Mouse (Mus musculus): ENCODE measurements around the gene Kif1bp.
A peak's percentile ranks its signal among the peaks of the same experiment; 100 is the strongest.

The Kif1bp gene

DNA sequence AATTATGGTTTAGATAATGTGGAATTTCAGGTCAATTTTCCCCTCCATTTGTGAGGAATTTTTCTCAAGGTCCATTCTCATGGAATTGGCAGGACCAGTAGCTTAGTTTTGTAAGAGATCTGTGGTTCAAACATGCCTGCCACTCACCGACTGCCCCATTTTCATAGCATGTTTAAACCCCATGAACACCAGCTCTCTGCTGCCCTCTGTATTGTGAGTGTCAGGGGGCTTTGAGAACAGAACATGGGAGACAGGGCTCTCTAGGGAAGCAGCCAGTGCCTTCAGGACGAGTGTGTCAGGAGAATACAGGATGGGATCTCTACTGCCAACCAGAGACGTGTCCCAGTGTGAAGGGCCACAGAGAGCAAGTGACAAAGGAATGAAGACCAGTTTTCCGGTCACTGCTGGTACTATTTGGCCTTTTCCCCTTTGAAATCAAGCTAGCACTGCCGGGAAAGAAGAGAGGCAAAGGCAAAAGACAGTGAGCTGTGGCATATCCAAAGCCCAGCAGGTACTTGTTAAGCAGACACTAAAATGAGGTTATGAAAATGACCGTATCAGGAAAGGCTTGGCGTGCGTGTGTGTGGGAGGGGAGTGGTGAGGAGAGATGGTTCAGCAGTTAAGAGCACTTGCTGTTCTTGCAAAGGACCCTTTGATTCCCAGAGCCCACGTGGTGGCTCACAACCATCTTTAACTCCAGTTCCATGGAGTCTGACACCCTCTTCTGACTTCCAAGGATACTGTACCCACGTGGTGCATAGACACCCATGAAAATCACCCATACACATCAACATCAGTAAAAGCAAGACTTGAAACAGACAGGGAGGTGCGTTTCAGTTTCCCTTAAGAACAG lies 22.3 kb downstream of the Kif1bp start:
- no peak for DNase-seq (ENCODE audit: low spot score in 2 of 2)

DNA sequence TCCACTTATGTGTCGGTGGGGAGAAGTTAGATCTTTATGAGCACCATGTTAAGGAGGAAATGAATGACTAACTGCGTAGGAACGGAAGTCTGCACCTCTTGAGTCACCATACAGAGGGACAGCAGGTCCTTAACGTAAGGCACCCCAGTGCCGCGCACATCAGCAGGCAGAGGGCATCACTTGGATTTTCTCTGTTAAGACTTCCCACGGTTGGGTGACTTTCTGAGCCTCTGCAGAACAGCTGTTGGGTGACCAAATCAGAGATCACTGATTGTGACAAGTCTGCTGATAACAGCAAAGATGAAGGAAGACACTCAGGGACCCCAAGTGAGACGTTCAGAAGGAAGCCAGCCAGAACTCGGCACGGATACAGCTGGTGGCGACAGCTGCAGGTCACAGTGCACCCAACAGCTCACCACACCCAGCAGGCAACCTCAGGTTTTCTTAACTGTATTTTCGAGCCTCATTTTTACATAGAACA lies 24.6 kb downstream of the Kif1bp start:
- DNase-seq (ENCODE audit: low spot score in 2 of 2), result no peak

DNA sequence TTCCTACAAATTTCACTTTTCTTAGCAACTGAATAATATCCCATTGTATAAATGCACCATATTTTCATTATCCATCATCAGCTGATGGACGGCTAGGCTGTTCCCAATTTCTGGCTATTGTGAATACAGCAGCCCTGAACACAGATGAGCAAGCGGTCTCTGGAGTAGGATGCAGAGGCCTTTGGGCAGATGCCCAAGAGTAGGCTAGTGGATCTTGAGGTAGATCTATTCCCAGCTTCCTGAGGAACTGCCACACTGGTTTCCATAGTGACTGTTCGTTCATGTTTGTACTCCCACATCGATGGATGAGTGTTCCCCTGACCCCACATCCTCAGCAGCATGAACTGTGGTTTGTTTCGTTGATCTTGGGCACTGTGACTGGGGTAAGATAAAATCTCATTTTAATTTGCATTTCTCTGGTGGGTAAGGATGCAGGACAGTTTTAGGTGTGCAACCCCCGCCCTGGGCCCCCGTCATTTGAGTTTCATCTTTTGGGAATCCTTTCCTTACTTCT lies 27.4 kb downstream of the Kif1bp start:
- DNase-seq (ENCODE audit: low spot score in 2 of 2), result no peak

DNA sequence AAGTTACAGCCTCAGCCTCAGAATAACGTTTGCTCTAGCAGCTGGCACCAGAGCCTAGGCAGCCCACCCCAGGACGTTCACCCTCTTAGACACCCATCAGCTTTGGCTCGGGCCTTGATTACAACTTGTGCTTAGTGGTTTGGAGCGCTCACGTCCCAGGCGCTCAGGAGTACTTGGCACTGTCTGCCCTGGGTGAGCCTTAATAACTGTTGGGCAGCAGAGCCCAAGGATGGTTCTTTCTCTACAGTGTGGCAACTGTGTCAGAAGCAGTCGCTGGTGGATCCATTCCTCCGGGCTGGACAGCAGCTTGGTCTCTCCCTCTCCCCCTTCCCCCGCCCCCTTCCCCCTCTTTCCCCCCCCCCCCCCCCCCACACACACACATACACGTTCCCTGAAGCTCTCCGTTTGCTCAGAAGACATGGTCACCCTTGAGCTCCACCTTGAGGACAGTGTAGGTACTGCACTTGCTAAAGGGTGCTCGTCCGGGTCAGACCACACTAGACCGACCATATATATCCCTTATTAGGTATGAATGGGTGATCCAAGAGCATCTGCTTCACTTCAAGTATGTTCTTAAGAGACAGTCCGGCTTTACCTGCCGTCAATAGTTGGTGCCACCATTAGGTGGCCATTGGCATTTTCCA lies 28.6 kb downstream of the Kif1bp start:
- peak; percentile 28 to 53 for DNase-seq (ENCODE audit: low spot score in 2 of 2)

DNA sequence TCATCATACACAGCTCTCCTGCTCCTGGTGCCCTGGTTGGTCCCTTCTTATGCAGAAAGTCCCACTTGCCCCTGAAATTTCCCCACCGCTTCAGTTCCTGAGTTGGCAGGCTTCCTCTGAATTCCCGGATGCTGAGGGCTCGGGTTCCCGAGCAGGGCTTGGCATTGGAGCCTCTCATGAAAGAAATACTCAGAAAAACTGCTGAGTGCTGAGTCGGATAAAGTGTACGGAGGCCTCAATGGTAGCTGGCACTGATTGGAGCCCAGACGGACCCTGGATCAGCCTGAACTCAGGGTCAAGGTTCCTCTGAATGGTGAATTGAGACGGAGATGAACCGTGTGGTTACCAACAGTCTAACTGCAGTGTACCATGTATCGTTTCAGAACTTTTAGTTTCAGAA lies 31.8 kb downstream of the Kif1bp start:
- DNase-seq (ENCODE audit: low spot score in 2 of 2), result no peak

DNA sequence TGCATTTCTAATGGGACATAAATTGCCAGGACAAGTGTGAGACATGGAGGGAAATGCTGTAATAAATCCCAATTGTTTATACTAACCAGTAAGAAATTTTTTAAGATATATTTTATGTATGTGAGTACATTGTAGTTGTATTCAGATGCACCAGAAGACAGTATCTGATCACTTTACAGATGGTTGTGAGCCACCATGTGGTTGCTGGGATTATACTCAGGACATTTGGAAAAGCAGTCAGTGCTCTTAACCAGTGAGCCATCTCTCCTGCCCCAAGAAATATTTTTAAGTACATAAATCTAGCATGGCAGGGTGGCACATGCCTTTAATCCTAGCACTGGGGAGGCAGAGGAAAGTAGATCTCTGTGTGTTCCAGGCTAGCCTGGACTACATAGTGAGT lies 32.5 kb downstream of the Kif1bp start:
- no peak for DNase-seq (ENCODE audit: low spot score in 2 of 2)

DNA sequence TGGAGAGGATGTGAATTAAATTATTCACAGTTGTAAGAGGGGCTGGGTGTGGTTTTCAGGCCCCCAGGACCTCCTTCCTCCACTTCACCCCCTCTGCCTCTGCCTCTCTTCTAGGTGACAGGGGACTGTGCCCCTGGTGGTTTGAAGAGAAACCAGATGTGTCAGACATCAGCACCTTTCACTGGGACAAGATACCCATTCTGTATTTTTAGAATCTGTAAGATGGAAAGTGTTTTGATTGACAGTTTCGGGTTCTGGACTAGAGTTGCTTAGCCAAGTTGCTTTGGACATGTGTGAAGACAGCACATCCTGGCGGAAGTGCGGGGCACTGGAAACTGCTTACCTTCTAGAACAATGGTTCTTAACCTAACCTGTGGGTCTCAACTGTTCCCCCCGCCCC lies 33.9 kb downstream of the Kif1bp start:
- no peak for DNase-seq (ENCODE audit: low spot score in 2 of 2)

DNA sequence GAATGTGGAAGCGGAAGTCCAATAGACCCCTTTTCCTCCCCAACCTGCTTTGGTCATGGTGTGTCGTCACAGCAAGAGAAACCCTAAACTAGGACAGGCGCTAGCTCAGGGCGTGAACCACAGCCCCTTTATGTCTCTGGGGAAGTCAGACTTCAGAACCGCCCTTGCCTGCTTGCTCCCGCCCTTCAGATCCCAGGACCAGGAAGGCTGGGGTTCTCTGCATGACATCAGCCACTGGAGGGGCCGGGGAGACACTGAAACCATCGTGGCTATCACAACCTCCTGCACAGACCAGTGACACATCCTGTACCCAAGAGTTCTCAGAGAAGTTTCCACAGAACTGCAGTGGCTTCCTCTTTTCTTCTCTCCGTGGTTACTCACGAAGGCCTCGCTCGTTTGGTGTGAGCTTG lies 34.9 kb downstream of the Kif1bp start:
- no peak for DNase-seq (ENCODE audit: low spot score in 2 of 2)

DNA sequence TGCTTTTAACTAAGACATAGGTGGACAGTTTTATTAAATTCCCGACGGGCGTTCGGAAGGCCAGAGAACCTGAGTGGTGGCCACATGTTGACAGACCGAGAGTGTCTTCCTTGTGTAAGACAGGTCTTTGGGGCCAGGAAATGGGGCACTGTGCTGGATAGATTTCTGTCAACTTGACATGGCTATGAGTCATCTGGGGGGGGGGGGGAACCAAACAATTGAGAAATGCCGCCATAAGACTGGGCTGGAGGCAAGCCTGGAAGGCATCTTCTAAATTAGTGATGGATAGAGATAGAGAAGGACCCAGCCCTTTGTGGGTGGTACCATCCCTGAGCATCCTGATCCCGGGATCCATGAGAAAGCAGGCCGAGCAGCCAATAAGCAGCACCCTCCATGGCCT lies 35.3 kb downstream of the Kif1bp start:
- DNase-seq (ENCODE audit: low spot score in 2 of 2), result no peak

DNA sequence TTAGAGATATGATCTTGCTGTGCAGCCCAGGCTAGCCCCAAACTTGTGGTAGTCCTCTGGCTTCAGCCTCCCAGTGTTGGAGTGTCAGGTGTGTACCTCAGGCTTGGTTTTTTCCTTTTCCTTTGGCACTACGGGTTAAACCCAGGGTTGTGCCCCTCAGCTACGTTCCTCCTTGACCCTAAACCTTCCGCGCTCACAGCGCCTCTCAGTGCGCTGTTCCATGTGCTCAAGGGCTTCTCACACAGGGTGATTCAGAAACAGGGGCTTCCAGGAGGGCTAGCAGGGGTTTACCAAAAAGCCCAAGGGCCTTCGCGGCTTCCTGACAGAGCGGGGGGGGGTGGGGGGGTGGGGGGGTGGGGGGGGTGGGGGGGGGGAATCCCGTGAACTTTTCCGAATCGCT lies 35.8 kb downstream of the Kif1bp start:
- DNase-seq (ENCODE audit: low spot score in 2 of 2), result no peak

DNA sequence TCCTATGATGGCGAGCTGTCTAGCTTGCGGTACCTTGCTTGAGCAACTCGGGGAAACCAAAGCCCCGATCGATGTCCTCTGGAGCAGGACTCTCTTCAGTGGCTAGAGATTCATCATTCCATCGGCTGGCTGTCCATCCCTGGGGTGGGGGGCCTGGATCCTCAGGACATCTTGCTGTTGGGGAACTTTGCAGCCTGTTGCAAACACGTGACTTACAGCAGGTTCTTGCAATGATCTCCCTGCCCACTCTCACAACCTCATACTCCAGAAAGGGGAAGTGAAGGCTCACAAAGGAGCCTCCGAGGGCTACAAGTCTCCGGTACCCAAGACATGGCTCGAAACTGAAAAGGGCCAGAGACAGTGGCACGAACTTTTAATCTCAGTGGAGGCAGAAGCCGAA lies 36.8 kb downstream of the Kif1bp start:
- DNase-seq (ENCODE audit: low spot score in 2 of 2), result no peak

DNA sequence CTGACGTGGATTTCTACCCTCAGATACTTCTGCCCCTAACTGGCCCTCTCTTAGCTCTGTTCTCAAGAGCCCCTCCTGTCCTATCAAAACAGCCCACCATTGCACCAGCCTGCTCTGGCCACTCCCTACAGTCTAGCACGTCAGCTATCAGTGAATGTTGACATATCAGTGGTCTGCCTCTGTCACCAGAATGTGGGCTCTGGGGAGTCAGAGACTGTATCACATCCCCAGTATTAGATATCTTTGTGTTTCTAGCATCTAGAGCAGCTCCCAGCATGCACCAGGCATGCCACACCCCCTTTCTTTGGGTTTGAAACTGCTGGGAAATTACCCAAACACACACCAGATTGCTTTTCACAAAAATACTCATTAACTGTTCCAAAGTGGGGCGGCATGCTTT lies 37.5 kb downstream of the Kif1bp start:
- DNase-seq (ENCODE audit: low spot score in 2 of 2), result no peak

DNA sequence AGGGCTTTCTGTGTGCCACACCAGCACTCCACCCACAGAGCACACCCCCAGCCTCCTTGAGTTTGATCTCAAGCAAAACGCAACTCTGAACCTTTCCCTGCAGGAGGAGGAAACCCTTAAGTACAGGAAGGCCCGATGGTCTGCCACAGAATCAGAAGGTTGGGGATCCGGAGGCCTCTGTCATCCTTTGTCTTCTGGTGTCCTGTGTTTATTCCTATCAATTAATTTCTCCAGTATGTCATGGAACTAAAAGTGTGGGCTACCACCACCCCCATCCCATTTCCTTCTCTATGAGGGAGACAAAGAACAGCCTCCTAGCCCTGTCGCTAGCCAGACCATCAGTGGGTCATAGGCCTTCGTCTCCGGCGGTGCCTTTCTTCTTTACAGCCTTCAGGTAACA lies 43.7 kb downstream of the Kif1bp start:
- DNase-seq (ENCODE audit: low spot score in 2 of 2), result no peak

DNA sequence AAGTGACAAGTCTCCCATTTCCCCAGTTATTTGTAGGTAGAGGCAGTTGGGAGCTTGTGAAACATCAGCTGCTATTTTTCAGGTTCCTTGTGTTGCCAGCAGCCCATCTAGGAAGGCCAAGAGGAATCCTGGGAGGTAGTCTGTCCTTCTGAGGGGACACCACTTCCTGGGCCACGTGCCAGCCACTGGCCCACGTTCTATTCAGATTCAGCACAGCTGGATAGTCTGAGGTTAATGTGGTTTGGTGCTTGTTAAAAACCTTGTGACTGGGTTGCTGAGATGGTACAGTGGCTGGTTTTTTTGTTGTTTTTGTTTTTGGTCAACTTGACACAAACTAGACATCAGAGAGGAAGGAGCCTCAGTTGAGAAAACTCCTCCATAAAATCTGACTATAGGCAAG lies 45.4 kb downstream of the Kif1bp start:
- no peak for DNase-seq (ENCODE audit: low spot score in 2 of 2)

DNA sequence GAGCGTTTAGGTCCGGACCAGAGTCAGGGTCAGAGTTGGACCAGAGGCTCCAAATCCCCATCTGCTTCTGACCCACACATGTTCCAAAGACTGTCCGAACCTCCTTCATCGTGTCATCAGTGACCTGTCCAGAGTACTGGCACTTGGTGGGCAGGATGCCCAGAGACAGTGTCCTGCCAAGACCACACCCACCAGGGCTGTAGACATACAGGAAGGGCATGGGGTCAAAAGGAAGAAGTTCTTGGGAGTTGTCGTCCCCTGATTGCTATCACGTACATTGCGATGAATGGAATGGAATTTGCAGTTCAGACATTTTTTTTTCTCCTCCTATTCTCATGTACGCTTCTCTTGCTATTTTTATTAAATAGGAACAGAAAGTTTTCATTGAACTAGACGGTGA lies 48.1 kb downstream of the Kif1bp start:
- no peak for DNase-seq (ENCODE audit: low spot score in 2 of 2)

DNA sequence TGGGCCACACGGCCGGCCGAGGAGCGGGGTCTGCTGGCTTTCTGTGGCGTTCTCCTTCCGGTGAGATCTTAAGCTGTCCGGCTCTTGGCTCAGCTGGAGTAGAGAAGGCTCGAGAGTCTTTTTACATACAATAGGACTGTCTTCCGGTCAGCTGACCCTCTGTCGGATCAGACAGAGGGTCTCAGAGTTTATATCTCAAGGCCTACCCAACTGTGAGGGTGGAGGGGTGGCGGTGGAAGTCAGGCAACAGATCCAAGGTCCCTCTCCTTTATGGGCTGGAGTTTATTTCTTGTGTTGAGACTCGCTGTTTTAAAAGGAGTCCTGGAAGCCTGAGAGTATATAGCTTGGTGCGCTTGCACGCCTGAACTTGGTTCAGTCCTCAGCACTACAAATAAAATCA lies 50.9 kb downstream of the Kif1bp start, which contains the start of gene Srgn:
Gene Srgn, minus strand, starts transcription at position 101 of the 400 bp plus-strand sequence.
- no peak for DNase-seq (ENCODE audit: low spot score in 2 of 2)

DNA sequence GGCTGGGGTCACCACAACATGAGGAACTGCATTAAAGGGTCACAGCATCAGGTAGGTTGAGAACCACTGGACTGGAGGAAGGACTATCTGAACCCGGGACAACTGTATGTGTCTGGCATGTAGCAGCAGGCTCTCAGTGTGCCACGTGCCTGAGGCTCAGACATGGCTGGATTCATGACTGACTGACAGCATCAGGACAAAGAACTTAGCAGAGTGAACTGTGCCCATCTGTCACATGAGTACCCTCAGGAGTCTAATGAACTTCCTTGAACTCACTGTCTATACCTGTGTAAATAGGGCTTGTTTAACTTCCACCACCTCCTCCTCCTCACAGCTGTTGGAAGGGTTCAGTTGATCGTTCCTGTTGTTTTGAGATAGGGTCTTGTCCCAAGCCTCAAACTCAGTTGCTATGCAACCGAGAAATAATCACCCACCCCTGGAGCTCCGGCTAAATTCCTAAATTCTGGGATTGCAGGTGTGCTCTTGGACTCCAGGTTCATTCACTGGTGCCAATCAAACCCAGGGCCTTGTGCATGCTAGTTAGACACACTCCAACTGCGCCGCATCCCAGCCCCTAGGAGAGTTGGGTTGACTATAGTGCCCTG lies 55.8 kb downstream of the Kif1bp start:
- no peak for DNase-seq (ENCODE audit: low spot score in 2 of 2)

DNA sequence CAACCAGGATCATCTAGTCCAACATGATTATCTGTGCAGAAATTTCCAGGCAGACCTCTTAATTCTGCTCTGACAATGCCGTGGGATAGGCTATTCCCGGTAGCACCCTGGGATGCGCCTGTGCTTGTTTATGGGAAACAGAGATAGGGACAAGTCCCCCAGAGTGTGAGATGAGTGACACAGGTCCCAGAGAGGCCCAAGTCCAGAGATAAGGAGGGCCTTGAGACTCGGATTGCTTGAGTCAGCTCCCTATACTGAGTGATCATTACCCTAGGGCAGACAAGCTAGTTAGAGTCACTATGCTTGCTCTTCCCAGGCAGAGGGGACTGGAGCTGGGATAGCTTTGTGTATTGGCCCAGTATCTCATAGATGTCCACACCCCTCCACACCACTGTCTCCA lies 56.5 kb downstream of the Kif1bp start:
- no peak for DNase-seq (ENCODE audit: low spot score in 2 of 2)

DNA sequence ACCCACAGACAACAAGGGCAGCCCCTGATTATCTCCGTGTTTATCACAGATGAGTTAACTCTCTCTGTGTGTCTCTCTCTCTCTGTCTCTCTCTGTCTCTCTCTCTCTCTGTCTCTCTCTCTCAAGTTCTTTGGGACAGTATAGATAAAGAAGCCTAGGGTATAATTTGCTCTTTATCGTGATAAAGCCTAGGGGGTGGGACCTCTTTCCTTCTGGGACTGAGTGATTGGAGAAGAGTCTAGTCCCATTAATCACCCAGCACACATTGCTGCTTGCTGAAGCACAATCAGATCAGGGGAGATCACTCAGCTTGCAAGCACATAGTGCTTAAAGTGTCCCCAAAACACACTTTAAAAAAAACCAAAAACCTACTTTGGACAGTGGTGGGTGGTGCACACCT lies 57.3 kb downstream of the Kif1bp start:
- no peak for DNase-seq (ENCODE audit: low spot score in 2 of 2)

DNA sequence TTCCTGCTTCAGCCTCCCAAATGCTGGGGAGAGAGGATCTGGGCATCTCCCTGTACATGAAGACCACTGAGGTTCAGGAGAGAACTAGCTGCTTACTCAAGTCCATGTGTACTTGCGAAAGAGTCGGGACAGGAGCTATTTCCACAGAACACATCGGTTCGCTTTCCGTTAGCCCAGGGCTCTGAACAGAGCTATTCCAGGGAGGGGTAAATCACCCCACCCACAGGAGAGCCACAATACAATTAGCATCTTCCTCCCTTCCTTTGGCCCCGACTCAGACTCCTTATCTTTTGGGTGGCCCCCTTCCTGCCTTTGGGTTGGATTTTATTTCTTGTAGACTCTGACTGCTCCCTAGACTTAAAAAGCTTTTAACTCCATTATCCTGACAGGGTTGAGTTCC lies 60.7 kb downstream of the Kif1bp start:
- no peak for DNase-seq (ENCODE audit: low spot score in 2 of 2)

DNA sequence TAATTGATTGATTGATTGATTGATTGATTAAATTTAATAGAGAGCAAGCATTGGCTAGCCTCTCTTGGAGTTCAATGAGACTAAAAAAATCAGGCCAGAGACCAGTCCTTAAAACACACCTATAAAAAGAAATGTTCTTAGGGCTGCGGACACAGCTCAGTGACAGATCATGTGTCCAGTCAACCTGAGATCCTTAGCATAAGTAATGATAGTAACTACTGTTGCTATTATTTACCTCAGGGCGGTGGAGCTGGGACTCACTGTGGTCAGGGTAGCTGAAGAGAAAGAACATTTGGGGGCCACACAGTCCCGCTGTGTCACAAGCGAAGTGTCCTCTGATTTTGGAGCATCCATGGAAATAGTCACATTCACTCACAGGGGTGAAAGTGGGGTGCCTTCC lies 65.4 kb downstream of the Kif1bp start:
- no peak for DNase-seq (ENCODE audit: low spot score in 2 of 2)

DNA sequence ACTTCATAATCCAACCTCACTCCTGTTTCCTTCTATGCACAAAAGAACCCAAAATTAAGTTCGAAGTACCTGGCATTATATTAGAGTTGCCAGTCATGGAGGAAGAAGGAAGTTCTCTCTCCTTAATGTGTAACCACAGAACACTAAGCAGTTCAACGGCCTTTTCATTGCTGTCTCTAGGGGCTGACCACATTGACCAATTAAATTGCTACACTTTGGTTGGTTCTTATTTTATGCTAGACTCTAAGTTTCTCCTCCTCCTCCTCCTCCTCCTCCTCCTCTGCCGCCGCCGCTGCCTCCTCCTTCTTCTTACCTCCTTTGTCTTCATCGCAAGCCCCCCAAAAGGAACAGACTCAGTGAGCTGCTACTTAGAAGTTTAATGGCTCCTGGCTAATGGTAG lies 66.7 kb downstream of the Kif1bp start:
- DNase-seq (ENCODE audit: low spot score in 2 of 2), result no peak
